Comparison of ENCODE assay signal across 12 mouse cellular contexts in the genomic region with DNA sequence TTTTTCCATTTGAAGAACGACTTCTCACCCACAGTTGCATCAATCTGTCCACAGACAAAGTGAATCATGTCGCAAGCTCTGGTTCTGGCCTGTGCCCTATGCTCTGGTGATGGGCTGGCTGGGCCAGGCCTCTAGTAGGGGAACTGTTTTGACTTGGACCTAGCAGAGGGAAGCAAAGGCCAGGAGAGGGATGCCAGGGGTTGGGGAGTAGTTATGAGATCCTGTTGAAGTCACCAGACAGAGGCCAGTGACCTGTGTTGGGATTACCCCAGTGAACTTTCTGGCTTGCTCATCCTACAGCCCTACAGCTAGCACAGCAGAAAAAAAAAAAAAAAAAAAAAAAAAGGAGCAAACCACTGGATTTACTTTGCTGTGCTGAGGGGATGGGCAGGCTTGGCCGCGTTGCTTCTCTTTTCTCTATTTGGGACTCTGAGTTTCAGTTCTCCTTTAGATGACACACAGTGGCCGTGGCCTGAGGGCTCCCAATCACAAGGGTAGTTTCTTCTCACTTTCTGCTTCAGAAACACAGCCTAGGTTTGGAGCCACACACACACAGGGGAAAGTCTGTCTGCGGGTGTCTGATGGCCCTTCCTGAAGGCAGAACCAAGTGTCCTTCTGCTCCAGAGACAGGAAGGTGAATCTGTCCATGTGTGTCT.
DNase-seq lines count a peak whose midpoint lies in the region; ATAC-seq and TF ChIP-seq lines count a peak whose summit lies in the region.
"Had no signal": no experiment of that assay in that cellular context is flagged by ENCODE, and none has a peak within 500 bp of the region (broad histone marks: within the 10 kb centered on the region; RNA-seq: fewer than 3 reads in every experiment).

No protein-coding gene starts in this region.

- 23% methylated on average over 6 of the region's 6 CpGs for WGBS in liver, adult 2 months
- 24% methylated on average over 6 of the region's 6 CpGs for WGBS in spleen, adult 2 months

- no peak for TF ChIP-seq POLR2A in liver, adult 2 months (IDR thresholded peaks at IDR 0.05; ENCODE audit: extremely low read depth, insufficient read depth, low read length)
- no peak for TF ChIP-seq POLR2A in bone marrow macrophage, adult 2 months (IDR thresholded peaks at IDR 0.05; ENCODE audit: borderline replicate concordance, low read depth, low read length)
- TF ChIP-seq POLR2A in spleen, adult 2 months (IDR thresholded peaks at IDR 0.05; ENCODE audit: low read depth, low read length), result no peak

- TF ChIP-seq CTCF in liver, adult 2 months (IDR thresholded peaks at IDR 0.05; ENCODE audit: low read depth, low read length), result no peak
- TF ChIP-seq CTCF in bone marrow macrophage, adult 2 months (IDR thresholded peaks at IDR 0.05; ENCODE audit: low read depth, low read length), result no peak
- TF ChIP-seq CTCF in spleen, adult 2 months (IDR thresholded peaks at IDR 0.05; ENCODE audit: extremely low read depth, insufficient read depth, insufficient read length, insufficient replicate concordance), result no peak

- H3K36me3 ChIP-seq in liver, adult 2 months (ENCODE audit: control insufficient read depth, insufficient read depth, low read length), result no peaks in the 10 kb centered on the region
- no peaks in the 10 kb centered on the region for H3K36me3 ChIP-seq in spleen, adult 2 months (ENCODE audit: control insufficient read depth, insufficient read depth, low read length)
- H3K36me3 ChIP-seq: embryonic facial prominence, embryonic 13.5 days; limb, embryonic 12.5 days had no signal

- no peaks in the 10 kb centered on the region for H3K27me3 ChIP-seq in liver, adult 2 months (ENCODE audit: control insufficient read depth, insufficient read depth, low read length)
- H3K27me3 ChIP-seq in spleen, adult 2 months (ENCODE audit: control insufficient read depth, insufficient read depth, low read length), result no peaks in the 10 kb centered on the region

- H3K4me1 ChIP-seq in liver, adult 2 months (ENCODE audit: control insufficient read depth, insufficient read depth, low read length), result peaks cover 5% of the 10 kb centered on the region
- peaks cover 32% of the 10 kb centered on the region for H3K4me1 ChIP-seq in bone marrow macrophage, adult 2 months (ENCODE audit: control insufficient read depth, insufficient read depth, low read length)
- peaks cover 23% of the 10 kb centered on the region; the same call in 1 of the 2 replicates for H3K4me1 ChIP-seq in spleen, adult 2 months (ENCODE audit: control insufficient read depth, insufficient read depth, insufficient read length)
- H3K4me1 ChIP-seq: embryonic facial prominence, embryonic 13.5 days; limb, embryonic 12.5 days had no signal

- peak; percentile 100 for DNase-seq in liver, adult 2 months (ENCODE audit: extremely low read depth, low read depth, low spot score)
- DNase-seq in liver, result no peak
- DNase-seq in lung, postnatal 10 days, result peak; percentile 25
- peak; percentile 58 to 71 for DNase-seq in spleen, adult 2 months (ENCODE audit: low read depth in 1 of 2, low spot score in 2 of 2)
- DNase-seq in thymus, postnatal 10 days (ENCODE audit: low spot score in 2 of 2), result no peak
- DNase-seq: heart, postnatal 4 days; kidney, postnatal 10 days had no signal

- no peak for ATAC-seq in CD4-positive, CD25-positive, alpha-beta regulatory T cell, adult 4 months

- no peak overlapping the region for H3K9ac ChIP-seq in liver, adult 2 months (ENCODE audit: low read depth, low read length)
- H3K9ac ChIP-seq: embryonic facial prominence, embryonic 13.5 days; limb, embryonic 12.5 days had no signal

- no peaks in the 10 kb centered on the region for H3K79me2 ChIP-seq in liver, adult 2 months (ENCODE audit: control insufficient read depth, insufficient read depth, low read length)

- H3K4me3 ChIP-seq in liver, adult 2 months (ENCODE audit: insufficient read depth, low read depth, low read length), result no peak overlapping the region
- no peak overlapping the region for H3K4me3 ChIP-seq in bone marrow macrophage, adult 2 months (ENCODE audit: insufficient read depth, low read length)
- H3K4me3 ChIP-seq in spleen, adult 2 months (ENCODE audit: extremely low read depth, insufficient read depth, insufficient read length), result no peak overlapping the region
- H3K4me3 ChIP-seq: embryonic facial prominence, embryonic 13.5 days; limb, embryonic 12.5 days; myocyte had no signal

- no peak overlapping the region for H3K27ac ChIP-seq in liver, adult 2 months (replicated peaks; ENCODE audit: insufficient read depth, low read depth, low read length)
- H3K27ac ChIP-seq in bone marrow macrophage, adult 2 months (ENCODE audit: insufficient read depth, low read depth, low read length), result peak overlapping the region; percentile 90
- H3K27ac ChIP-seq in spleen, adult 2 months (ENCODE audit: insufficient read depth, low read length), result peak overlapping the region; percentile 31
- H3K27ac ChIP-seq: embryonic facial prominence, embryonic 13.5 days; limb, embryonic 12.5 days had no signal

Comparison
In these comparisons a context has a peak if more than half of its experiments do, and no peak if none do; other contexts are left out.
1. DNase-seq: peak in liver, adult 2 months (single experiment), lung, postnatal 10 days (single experiment) and spleen, adult 2 months (2 of 2); none in liver (single experiment) and thymus, postnatal 10 days (0 of 2).